Mouse (Mus musculus): Measurements from ENCODE around the gene Bik.

The Bik gene

GRCm38 (mm10) chr15:83512489-83513281 lies 14.0 kb upstream of the Bik start:
- DNase-seq (ENCODE audit: low spot score in 2 of 2), result no peak

- no peak for DNase-seq (ENCODE audit: low spot score in 2 of 2)
These were observed 11.6 kb upstream of the Bik start for GRCm38 (mm10) chr15:83515018-83515417.

GRCm38 (mm10) chr15:83518215-83519048 lies 8.2 kb upstream of the Bik start:
- peak in 1 of 2 experiments; percentile 64 for DNase-seq (ENCODE audit: low spot score in 2 of 2)

DNA sequence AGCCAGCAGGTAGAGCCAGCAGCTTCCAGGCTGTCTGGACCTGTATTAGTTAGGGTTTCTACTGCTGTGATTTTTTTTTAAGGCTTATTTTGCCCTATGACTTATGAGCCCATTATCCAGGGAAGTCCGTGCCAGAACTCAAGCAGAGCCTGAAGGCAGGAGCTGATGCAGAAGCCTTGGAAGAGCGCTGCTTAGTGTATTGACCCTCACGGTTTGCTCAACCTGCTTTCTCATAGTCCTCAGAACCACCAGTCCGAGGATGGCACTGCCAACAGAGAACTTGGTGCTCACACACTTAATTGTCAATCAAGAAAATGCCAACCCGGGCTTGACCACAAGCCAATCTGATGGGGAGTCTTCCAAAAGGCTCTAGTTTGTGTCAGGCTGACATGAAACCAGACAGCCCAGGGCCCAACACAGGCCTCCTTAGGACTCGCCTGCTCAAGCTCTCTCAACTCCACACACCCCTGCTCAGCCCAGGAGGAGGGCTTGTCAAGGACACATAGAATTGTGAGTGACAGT lies 5.7 kb upstream of the Bik start:
- no peak for DNase-seq (ENCODE audit: low spot score in 2 of 2)

GRCm38 (mm10) chr15:83523196-83523595 lies 3.5 kb upstream of the Bik start:
- DNase-seq (ENCODE audit: low spot score in 2 of 2), result no peak

GRCm38 (mm10) chr15:83523638-83524332 lies 2.9 kb upstream of the Bik start:
- no peak for DNase-seq (ENCODE audit: low spot score in 2 of 2)

DNA sequence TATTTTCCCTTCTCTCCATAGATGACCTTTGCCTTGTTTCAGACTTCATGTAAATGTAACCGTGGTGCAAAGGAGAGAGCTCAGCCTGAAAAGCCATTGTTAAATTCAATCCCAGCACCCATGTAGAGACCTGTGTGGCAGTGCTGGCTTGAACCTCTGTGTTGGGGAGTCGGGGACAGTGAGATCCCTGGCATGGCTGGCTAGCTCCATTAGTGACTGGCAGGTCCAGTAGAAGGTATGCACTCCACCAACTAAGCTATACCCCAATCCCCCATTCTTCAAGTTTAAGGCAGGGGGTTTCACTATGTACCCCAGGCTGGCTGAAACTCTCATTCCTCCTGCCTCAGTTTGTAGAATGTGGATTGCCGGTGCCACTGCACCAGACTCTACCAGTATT lies 2.3 kb upstream of the Bik start:
- no peak for DNase-seq (ENCODE audit: low spot score in 2 of 2)

DNA sequence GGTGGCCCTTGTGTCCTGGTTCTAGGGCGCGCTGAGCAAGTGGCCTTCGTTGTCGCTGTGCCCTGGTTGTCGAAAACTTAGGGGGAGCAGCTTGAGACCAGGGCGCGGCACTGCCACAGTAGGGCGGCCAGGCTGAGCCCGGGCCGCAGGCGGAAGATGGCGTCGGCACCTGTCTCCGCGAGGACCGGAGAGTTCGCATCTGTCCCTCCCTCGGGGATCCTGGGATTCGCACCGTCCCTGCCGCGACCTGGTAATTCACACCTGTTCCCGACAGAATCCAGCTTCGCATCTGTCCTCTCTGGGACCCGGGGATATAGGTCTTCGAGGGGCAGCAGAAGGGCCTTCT lies 403 bp downstream of the Bik start:
- DNase-seq (ENCODE audit: low spot score in 2 of 2), result no peak

GRCm38 (mm10) chr15:83527747-83528146 lies 1.1 kb downstream of the Bik start:
- DNase-seq (ENCODE audit: low spot score in 2 of 2), result no peak

DNA sequence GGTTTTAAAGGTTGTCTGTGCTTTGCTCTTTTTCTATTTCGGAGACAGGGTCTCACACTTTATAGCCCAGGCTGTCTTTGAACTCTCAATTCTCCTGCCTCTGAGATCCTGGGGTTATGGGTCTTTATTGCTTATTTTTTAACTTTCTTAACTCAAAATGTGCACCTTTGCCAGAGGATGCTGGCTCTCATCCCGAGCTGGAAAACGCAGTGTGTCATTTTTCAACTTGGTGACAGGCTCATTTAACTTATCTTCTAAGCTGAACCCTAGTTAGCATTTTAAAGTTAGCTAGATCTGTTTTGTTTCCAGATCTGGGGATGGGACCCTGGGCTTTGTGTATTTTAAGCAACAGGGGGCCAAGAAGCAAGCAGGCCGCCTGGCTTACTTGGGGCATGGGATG lies 2.2 kb downstream of the Bik start:
- no peak for DNase-seq (ENCODE audit: low spot score in 2 of 2)

DNA sequence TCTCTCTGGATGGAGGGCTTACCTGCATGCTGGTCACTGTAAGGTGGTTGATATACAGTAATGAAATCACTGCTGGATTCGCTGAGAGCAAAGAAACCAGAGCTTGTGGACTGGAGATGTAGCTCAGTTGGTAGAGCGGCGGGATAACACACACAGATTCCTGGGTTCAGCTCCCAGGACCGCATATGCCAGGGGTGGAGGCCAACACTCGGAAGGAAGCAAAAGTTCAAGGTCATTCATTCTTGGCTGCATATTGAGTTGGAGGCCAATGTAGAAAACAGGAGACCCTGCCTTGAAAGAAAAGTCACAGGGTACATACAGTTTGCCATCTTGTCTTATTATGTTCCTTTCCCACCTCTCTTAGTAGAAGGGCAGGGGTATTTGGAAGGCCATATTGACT lies 3.1 kb downstream of the Bik start:
- DNase-seq (ENCODE audit: low spot score in 2 of 2), result no peak

GRCm38 (mm10) chr15:83530233-83530632 lies 3.6 kb downstream of the Bik start:
- DNase-seq (ENCODE audit: low spot score in 2 of 2), result no peak

DNA sequence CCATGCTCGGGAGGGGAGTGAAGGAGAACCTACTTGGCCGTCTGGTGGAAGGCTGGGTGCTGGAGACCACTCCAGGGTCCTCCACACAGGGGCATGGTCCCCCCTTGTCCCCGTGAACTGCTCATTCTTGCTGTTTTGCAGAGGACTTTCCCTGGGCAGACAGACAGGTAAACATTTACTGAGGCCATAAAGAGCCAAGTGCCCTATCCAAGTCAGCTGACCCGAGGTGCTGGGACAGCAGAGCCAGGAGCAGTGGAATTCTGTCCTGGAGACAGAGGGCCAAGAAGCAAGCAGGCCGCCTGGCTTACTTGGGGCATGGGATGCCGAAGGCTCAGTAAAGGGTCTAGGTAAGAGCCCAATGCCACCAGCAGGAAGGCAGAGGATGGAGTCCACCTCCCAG lies 4.0 kb downstream of the Bik start:
- no peak for DNase-seq (ENCODE audit: low spot score in 2 of 2)

DNA sequence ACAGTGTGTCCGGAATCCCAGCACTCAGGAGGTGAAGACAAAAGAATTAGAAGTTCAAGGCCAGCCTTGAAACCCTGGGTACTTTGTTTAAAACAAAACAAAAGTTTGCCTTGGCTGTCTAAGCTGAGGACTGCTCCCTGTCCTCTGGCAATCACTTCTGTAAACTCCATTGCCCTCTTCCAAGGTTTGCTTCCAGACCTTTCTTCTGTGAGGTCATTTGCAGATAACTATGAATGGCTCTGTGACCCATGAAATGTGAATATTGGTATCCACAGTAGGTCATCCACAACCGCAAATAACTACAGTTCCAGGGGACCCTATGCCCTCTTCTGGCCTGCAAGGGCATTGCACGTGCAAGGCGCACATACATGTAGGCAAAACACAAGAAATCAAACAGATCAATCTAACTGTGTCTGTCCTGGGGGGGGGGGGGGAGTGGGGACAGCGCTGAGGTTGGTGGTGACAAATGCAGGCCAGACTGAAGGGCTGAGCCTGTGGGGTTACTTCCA lies 5.4 kb downstream of the Bik start:
- no peak for DNase-seq (ENCODE audit: low spot score in 2 of 2)

DNA sequence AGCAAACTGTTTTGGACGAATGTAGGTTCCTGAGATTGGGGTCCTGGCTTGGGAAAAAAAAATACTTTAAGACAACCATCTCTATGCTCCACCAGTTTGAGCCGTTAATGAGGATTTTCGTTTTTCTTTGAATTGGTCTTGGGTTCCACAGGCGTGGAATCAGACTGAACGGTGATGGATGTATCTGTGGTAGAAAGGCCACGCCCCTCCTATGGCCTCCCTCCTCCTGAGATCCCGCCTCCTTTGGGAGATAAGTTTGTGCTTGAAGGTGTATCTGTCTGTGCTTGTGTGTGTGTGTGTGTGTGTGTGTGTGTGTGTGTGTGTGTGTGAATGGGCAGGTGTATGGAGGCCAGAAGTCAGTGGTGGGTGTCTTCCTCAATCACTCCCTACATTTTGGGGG lies 5.9 kb downstream of the Bik start:
- DNase-seq (ENCODE audit: low spot score in 2 of 2), result no peak

GRCm38 (mm10) chr15:83534960-83535889 lies 8.6 kb downstream of the Bik start:
- no peak for DNase-seq (ENCODE audit: low spot score in 2 of 2)

DNA sequence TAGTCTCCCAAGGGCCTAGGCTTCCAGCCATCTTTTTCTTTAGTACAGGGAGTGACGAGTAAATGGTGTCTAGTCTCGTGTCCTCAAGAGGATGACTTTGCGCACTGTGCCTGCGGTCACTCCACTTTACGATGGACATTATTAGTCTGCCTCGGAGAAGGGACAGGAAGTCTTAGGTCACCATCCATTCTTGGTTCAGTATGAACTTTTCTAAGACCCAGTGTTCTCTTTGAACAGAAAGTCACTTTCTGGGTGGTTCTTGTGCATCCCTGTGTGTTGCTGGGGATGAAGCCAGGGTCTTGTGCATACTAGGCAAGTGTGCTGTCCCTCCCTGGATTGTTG lies 9.2 kb downstream of the Bik start:
- DNase-seq (ENCODE audit: low spot score in 2 of 2), result no peak

DNA sequence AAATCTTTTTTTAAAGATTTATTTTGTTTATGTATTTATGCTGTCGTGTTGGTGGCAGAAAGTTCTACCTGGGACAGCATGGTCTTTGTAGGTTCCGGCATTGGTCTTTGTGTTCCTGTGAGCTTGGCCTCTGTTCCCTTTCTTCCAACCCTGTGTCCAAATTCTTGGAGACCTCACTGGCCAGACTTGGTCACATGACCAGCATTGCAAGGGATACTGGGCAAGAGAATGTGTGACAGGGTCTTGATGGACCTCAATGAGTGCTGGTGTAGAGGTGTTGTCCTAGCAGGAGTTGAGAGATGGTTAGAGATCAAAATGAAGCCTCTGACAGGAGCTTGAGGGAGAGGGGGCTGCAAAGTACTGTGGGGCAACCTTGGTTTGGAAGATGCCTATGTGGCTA lies 12.2 kb downstream of the Bik start:
- no peak for DNase-seq (ENCODE audit: low spot score in 2 of 2)

DNA sequence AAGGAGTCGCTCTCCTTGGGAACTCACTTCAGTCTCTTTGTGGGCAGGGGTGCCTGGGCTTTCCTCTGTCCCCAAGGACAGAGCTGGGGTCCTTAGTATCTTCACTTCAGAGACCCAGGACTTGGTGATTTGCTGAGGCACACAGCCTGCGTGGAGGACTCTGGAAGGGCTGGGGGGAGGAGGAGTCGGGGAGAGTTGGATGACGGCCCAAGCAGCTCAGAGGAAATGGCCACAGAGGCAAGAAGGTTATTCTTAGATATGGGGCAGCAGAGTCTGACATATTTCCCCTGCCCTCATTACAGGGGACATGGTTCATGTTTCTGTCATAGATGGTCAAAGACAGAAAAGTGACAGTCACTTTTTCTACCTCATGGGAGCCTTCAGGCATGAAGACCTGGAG lies 13.2 kb downstream of the Bik start:
- no peak for DNase-seq (ENCODE audit: low spot score in 2 of 2)

DNA sequence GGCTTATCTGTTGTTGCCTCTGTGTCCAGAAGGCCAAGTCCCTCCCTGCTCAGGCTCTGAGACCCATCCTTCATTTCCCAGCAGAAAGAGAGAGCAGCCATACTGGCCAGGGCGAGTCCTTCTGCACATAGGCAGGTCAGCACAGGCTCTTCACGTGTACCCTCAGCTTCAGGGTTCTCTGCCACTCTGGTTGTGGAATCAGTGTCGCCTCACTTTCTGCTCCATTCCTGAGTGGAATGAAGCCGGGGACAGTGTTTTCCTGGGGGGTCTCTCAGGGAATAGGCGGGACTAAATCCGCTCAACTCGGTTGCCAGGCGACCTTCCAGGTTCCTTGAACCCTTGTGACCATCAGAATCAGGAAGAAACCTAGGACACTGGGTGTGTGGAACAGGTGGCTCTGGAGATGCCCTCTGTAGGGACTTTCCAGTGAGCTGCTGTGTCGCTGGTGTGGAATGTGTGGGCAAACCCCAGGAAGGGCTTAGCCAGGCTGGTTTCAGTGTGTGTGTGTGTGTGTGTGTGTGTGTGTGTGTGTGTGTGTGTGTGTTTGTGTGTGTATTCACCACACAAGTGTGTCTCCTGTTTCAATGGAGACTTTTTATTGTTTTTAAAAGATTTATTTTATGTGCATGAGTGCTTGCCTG lies 15.1 kb downstream of the Bik start:
- no peak for DNase-seq (ENCODE audit: low spot score in 2 of 2)

GRCm38 (mm10) chr15:83546029-83546428 lies 19.4 kb downstream of the Bik start:
- DNase-seq (ENCODE audit: low spot score in 2 of 2), result no peak

All from cerebellum, postnatal 4 days (tissue).